Mouse (Mus musculus): ENCODE data around the gene Tnip3.

The Tnip3 gene

GRCm38 (mm10) chr6:65585333-65586053 is 60.4 kb downstream of the Tnip3 start:
- DNase-seq, result no peak

DNA sequence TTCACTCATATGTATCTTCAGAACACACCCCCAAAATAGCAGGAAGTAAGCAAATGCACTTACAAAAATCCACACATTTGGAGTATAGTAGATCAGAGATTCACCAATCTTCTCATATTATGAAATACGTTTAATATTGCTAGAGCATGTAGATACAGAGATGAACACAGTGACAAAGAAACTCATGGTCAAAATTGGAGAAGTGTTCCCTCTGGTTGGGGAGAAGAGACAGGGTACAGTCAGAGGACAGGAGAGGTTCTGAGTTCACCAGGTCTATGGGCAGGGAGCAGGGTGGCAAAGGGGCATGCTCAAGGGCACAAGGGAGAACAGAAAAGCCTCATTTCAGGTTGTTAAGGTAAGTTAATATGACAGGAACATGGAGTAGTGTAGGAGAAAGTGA is 63.7 kb downstream of the Tnip3 start:
- no peak for DNase-seq

DNA sequence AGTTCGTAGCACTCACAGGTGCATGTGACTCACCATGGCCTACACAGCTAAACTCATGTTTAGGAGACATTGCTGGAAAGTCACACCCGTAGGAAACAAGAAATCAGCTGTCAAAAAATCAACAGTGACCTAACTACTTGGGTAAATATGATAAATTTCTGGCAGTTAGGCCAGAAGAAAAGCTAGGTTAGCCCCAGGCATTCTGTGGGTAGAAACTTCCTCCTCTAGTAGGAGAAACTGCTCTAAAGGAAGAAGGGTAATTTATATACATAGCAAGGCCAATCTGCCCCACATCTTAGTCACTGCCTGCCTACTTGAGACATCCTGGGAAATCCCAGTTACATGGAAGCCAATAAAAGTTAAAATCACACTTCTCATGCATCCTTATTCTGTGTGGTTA is 64.9 kb downstream of the Tnip3 start:
- DNase-seq, result no peak

DNA sequence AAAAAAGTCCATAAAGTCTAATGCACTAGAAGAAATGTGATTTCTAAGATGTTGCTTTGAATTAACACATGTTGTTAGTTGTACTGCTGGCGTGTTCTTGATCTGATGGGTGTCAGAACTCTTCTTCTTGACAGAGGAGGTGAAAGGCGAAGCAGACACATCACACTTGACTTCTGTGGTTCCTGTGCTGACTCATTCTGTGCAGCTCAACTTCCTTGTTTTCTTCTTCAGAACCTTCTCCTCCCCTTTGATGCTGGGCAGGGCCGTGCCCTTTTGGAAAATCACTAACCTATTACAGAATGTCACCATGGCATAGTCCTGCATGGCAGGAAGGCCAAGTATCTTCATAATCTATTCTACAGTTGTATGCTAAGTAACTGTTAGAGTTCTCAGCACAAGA is 69.1 kb downstream of the Tnip3 start:
- no peak for DNase-seq

DNA sequence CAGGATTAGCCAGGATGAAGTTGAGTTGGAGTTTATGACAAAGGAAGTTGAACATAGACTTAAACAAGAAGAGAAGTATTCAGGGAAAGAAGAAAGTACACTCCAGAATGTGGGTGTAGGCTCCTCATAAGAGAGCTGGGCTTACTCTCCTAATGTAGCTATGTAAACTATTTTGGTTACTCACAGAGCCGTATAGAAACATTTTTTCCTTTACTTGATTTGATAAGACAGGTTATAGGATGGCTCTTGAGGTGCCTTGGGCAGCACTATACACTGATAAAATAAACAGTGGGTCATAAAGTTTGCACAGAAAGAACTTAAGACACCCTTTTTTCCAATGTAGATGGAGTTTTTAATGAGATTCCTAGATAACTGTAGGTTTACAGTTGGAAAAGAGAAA is 70.3 kb downstream of the Tnip3 start:
- DNase-seq, result no peak

DNA sequence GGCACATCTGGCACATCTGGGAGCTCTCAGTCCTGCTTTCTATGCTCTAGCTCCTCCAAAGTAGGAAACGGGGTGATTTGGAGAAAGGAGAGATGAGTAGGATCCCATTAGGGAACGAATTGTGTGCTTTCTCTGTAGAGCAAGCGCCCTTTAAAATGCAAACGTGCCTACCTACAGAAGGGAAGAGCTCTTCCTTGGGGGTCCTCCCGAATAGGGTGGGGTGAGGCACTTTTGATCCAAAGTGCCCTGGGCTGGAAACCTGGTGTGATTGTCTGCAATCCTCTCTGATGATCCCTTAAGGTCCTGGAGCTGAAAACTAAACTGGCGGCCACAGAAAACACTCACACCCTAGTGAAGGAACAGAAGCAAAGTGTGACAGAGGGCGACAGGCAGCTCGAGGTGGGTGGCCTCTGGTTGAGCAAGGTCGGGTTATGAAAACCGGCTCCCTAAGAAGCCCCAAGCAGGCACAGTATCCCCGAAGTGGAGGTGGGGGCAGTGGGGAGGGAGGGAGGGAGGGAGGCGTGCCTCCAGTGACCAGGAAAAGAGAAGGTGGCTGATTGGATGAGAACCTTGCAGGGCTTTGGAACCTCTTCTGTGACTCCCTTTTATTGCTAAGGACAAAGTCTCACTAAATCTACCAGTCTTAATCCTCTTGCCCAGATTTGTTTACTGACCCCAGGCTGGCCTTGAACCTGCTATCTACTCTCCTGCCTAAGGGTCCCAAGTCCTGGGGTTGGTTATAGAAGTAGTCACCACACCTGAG is 72.1 kb downstream of the Tnip3 start:
- no peak for DNase-seq

- DNase-seq, result no peak
Measured at GRCm38 (mm10) chr6:65598522-65598921, 73.4 kb downstream of the Tnip3 start.

DNA sequence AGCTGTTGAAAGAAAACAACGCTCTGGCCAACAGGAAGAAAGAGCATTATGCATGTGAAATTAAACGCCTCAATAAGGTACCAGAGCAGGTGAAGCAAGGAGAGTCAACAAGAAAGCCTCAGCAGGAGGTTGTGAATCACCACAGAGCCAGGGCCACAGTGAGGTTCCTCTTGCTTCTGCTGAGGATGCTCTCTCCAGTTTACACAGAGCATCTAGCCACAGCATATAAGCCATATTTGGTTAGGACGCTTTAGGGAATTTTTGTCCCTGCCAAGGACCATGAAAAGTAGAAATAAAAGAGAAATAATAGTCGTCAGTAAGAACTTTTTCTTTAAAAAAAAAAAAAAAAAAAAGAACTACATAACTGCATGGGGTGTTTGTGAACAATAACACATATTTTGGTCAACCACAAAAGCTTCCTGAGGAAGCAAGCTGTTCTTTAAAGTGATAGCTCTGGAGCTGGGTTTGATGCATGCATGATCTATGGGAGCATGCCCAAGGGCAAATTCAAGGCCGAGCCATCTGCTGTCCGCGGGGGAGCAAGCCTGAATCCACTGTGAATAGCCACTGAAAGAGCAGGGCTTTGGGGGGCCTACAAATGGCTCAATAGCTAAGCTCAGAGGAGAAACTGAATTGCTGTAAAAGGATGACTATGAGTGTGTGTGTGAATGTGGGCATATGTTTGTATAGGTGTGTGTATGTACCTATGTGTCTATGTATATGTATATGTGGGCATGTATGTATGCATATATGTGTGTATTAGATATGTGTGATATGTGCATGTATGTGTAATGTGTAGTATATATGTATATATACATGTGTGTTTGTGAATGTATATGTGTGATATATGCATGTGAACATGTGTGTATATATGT is 75.0 kb downstream of the Tnip3 start:
- DNase-seq, result no peak

DNA sequence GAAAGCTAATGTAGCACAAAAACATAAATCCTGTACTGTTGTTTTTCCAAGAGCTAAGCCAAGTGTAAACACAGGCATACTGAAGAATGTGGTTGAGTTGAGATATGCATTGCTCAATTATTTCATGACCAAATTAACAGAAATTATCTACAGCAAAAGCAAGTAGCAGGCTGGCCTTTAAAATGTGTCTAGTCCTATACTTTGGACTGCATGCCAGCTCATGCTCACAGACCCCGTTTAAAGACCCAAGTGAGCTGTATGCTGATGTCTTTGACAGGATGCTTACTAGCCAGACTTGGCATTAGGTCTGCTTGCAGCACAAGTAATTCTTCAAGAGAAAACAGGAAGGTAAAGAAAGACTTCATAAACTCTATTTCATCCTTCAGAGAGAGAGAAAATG is 75.8 kb downstream of the Tnip3 start:
- no peak for DNase-seq

DNA sequence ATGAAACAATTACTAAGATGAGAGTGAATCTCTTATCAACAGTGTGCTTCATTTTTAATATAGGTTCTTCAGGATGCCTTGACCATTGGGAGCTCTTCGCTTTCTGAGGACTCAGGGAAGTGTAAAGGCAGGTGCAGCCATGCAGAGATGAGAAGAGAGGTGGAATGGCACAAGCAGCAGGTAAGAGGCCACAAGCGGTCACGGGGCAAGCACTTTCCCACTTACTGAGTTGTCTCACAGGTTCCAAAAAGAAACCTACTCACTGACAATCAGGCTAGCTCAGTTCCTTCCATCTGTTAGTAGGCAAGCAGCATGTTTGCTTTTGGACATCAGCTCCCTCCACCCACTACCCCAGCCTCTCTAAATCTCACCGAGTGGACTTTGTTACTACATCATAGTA is 80.7 kb downstream of the Tnip3 start:
- DNase-seq, result no peak

DNA sequence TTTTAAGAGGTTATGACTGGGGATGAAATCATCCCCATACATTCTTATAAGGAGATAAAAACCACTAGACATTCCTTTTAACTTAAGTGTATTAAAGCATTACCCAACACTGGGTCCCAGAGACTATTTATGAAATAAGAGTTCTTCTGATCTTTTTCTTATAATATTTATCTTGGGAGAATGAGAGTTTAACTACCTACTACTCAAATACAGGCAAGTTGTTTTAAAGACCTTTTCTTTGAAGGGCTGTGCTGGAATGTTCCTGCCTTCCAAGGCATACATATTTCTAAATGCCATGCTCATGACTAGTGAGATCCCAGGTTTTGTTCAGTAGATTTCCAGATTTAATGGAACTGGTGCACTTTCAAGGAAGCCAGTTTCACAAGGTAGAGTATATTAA is 81.8 kb downstream of the Tnip3 start:
- no peak for DNase-seq

- no peak for DNase-seq
Measured at GRCm38 (mm10) chr6:65611834-65612233, 86.7 kb downstream of the Tnip3 start.

GRCm38 (mm10) chr6:65613924-65614585 is 88.9 kb downstream of the Tnip3 start:
- no peak for DNase-seq

DNA sequence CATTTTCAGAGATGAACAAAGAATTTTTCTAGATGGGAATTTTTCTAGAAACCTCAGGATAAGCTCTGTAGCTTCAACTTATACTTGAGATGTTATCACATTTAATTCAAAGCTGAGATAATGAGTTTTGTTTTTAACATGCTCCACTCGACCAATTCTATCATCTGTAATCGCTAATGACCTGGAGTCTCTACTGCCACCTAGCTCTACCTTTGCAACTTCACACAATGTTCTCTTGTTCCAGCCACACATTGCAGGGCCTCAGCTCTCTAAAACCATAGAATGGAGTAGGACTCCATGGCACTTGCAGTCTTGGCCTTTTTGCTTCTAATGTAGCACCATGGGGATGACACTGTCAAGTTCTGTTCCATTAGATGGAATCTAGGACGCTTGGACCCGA is 90.5 kb downstream of the Tnip3 start:
- DNase-seq, result no peak

DNA sequence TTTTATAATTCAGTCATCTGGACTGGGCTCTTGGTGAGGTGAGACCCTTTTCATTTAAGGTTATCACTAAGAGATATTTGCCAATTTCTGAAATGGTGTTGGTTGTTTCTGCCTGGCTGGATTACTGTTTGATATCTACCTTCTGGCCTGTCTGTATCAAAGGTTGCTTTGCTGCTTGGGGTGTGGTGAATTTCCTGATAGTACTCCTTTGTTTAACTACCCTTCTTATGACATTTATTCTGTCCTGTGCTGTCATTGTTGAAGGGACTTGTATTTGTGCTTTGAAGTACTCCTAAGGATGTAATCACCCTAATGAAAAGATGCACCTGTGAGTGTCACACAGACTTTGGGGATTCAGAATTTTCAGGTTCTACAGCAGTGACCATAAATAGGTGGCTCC is 96.1 kb downstream of the Tnip3 start:
- no peak for DNase-seq

- DNase-seq, result no peak
Measured at GRCm38 (mm10) chr6:65623016-65623715, 98.1 kb downstream of the Tnip3 start.

DNA sequence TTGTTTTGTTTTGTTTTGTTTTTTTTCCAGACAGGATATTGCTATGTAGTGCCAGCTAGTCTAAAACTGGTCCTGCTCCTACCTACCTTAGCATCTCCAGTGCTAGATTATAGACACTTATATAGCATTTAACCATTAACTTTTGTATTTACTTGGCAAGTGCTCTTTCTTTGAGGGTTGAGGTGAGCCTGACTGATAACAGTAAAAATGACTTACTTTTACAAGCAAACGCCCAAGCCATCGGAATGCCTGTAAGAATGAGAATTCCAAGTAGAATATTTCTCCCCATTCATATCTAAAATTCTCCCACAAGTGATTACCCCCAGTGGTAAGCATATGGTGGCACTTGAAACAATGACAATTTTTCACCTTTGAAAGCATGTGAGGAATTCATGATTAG is 105.5 kb downstream of the Tnip3 start:
- no peak for DNase-seq

DNA sequence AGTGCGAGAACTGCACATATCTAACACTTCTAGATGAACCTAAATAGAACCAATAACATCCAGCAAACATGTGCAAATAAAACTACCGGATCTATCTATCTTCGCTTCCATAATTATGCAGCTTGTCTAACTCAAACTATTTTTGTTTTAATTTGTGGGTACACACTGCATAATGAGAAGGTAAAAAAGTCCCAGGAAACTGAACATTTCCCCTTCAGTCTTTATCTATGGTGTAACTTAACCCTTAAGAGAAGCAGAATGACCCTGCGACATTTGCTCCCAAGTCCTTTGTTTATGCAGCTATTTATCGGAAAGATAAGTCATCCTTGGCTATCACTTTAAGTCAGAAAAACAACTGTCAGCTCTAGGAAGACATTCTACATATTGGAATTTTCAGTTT is 107.1 kb downstream of the Tnip3 start:
- no peak for DNase-seq

DNA sequence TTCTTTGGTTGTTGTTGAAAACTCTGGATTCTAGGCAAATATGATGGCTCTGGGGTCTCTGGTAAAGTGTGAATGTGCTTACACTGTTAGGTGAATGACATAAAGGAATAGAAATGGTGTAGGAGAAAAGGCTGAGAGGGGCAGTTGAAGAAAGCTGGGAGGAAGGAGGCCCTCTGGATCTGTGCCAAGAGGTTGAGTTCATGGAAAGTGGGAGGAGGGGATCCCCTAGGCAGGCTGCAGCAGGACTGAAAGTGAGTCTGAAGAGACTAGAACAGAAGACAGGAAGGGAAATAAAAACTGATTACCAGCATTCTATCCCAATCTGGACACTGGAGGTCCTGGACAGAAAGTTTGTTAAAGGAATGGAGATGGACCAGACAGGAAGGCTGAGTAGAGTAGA is 117.3 kb downstream of the Tnip3 start:
- no peak for DNase-seq

DNA sequence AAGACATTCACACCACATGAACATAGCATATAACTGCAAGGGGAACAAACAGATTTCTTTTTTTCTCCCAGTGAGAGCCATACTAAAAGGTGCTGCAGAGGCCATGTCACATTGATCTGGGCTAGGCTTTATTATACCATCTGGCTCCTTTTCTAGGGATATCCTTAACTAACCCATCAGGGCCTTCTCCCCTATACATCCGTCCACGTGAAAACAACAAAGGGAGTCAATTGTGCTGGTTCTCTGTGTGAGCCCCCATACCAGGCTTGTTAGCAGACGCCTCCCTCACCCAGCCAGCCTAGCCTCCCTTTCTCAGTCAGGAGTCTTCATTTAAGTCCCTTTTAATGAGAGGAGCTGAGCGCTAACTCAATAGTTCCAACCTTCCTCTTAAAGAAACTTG is 119.0 kb downstream of the Tnip3 start:
- no peak for DNase-seq

DNA sequence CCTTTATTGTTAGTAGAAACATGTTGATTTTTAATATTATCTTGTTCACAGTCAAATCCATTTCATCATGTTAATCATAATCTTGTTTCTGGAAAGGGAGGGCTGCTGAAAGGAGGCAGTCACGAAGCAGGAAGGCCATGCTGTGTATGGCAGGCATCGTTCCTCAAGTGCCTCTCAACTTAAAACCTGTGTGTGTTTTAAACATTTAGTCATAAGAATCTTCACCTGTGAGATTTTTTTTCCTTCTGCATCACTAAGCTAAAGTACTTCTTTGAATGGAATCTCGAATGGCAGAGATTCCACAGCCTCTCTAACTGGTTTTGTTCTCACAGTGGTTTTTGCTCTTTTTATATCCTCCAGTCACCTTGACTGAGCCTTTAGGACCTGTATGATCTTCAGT is 121.3 kb downstream of the Tnip3 start:
- DNase-seq, result no peak

DNA sequence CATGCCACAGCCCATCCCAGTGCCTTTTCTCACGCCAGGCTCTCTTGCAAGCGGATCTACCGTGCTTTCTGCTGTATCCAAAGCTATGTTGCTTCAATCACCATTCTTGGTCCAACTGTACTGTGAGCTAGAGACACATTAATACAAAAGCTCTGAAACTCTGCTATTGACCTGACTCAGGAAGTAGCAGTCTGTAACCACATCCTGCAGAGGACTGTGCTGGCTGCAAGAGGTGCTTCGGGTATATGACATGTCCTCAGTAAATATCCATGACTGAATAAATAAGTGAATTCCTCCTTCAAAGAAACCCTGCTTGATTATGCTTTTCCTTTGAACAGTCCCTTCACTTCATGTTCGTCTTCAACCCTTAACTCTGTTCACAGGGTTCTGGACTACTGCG is 122.6 kb downstream of the Tnip3 start:
- DNase-seq, result no peak
